Mouse (Mus musculus) mouse embryonic stem cell (cell line): Measurements from ENCODE around the gene Alyref2.

Experiments used
- in situ Hi-C, 2 experiments: fragments of 300-500 bp; cut with MboI; formaldehyde crosslinking; loops; 1 replicate in 1 of 2; 3 replicates in 1 of 2; pipeline ENCODE4 v1.14.3; 2019 to 2020; ENCODE audit warnings: low sequenced_read_pairs in 2 of 2, low pct_unique_long_range_greater_than_20kb in 1 of 2, mixed read lengths in 1 of 2; ENCODE audit not compliant: unreplicated experiment in 1 of 2

Gene Alyref2

GRCm38 (mm10) chr1:171552230-171552629 is 49.0 kb downstream of the Alyref2 start:
- in situ Hi-C loops, result no loop called here

- in situ Hi-C loops, result no loop called here
Measured at GRCm38 (mm10) chr1:171553359-171554341, 50.4 kb downstream of the Alyref2 start.
